ENCODE assay signal across 11 mouse cellular contexts in the genomic region with DNA sequence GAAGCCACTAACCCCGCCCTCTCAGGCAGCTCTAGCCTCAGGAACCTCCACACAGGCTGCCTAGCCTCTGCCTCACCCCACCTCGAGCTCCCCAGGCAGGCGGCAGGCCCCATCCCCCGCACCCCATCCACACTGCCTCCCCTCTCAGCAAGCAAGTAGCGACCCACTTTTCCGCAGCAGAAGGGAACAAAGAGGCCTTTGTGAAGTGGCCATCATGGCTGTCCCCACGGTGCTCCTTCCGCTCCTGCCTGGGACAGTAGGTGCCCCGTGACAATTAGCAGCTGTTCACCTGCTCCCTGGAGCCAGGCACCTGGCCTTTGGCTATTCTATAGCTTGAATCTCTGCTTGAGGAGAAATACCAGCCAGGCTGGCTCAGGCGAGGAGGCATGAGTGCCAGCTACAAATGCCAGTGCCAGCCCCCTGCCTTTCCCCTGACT. TPM values are rescaled to one million over a fixed set of nuclear protein-coding genes. Genes with fewer than 3 reads are reported as not detected.
DNase-seq lines count a peak whose midpoint lies in the region; ATAC-seq and TF ChIP-seq lines count a peak whose summit lies in the region.
"Had no signal": no experiment of that assay in that cellular context is flagged by ENCODE, and none has a peak within 500 bp of the region (broad histone marks: within the 10 kb centered on the region; RNA-seq: fewer than 3 reads in every experiment).

No protein-coding gene starts in this region.

- no peak overlapping the region for H3K4me3 ChIP-seq in lung, embryonic 14.5 days (ENCODE audit: low read depth, low read length)
- H3K4me3 ChIP-seq in hindbrain, embryonic 10.5 days, result no peak overlapping the region
- no peak overlapping the region for H3K4me3 ChIP-seq in midbrain, postnatal 0 days (ENCODE audit: low read depth, low read length)
- H3K4me3 ChIP-seq: liver, embryonic 12.5 days had no signal

- WGBS in lung, embryonic 14.5 days, result 16% methylated on average over 10 of the region's 10 CpGs
- 17% methylated on average over 10 of the region's 10 CpGs for WGBS in hindbrain, embryonic 10.5 days
- 18% methylated on average over 10 of the region's 10 CpGs for whole genome bisulfite sequencing in midbrain, postnatal 0 days

- no peak overlapping the region for H3K27ac ChIP-seq in lung, embryonic 14.5 days (ENCODE audit: low read depth)
- H3K27ac ChIP-seq in hindbrain, embryonic 10.5 days, result peak overlapping the region; percentile 84
- peak overlapping the region; percentile 0; the same call in 1 of the 2 replicates for H3K27ac ChIP-seq in midbrain, postnatal 0 days (ENCODE audit: low read depth, low read length)
- H3K27ac ChIP-seq: liver, embryonic 12.5 days had no signal

- TF ChIP-seq CTCF in lung, embryonic 14.5 days (IDR thresholded peaks at IDR 0.05; ENCODE audit: low read depth), result no peak
- no peak for TF ChIP-seq CTCF in midbrain, postnatal 0 days (IDR thresholded peaks at IDR 0.05)

- no peaks in the 10 kb centered on the region for H3K36me3 ChIP-seq in lung, embryonic 14.5 days (ENCODE audit: insufficient read depth)
- no peaks in the 10 kb centered on the region for H3K36me3 ChIP-seq in hindbrain, embryonic 10.5 days
- no peaks in the 10 kb centered on the region for H3K36me3 ChIP-seq in midbrain, postnatal 0 days (ENCODE audit: insufficient read depth, low read length)
- H3K36me3 ChIP-seq: liver, embryonic 12.5 days had no signal

- no peaks in the 10 kb centered on the region for H3K4me1 ChIP-seq in lung, embryonic 14.5 days (ENCODE audit: insufficient read depth)
- H3K4me1 ChIP-seq in hindbrain, embryonic 10.5 days (replicated peaks), result peaks cover 48% of the 10 kb centered on the region
- H3K4me1 ChIP-seq in midbrain, postnatal 0 days (ENCODE audit: insufficient read depth, low read length), result peaks cover 7% of the 10 kb centered on the region
- H3K4me1 ChIP-seq: liver, embryonic 12.5 days had no signal

- no peaks in the 10 kb centered on the region for H3K9me3 ChIP-seq in lung, embryonic 14.5 days (ENCODE audit: low read depth, low read length)
- H3K9me3 ChIP-seq in hindbrain, embryonic 10.5 days, result no peaks in the 10 kb centered on the region
- H3K9me3 ChIP-seq in midbrain, postnatal 0 days (ENCODE audit: low read length), result no peaks in the 10 kb centered on the region
- H3K9me3 ChIP-seq: liver, embryonic 12.5 days had no signal

- H3K27me3 ChIP-seq in lung, embryonic 14.5 days (ENCODE audit: insufficient read depth, low read length), result peaks cover 2% of the 10 kb centered on the region; the same call in 1 of the 2 replicates
- H3K27me3 ChIP-seq in hindbrain, embryonic 10.5 days (ENCODE audit: insufficient read depth, poor library complexity, severe bottlenecking), result peaks cover 29% of the 10 kb centered on the region
- H3K27me3 ChIP-seq in midbrain, postnatal 0 days (ENCODE audit: insufficient read depth, low read length), result no peaks in the 10 kb centered on the region

- peak; percentile 31 for DNase-seq in lung, embryonic 14.5 days
- DNase-seq in lung, adult 18-20 months, result no peak
- peak; percentile 67 to 70 for DNase-seq in cerebellum, postnatal 25 days
- DNase-seq in hindbrain, embryonic 10.5 days (ENCODE audit: low spot score), result no peak
- DNase-seq in midbrain, postnatal 0 days (ENCODE audit: low spot score), result peak; percentile 29
- no peak for DNase-seq in natural killer cell, adult 2 months (ENCODE audit: low spot score in 2 of 2)
- no peak for DNase-seq in thymus, postnatal 25 days
- DNase-seq in gastrocnemius, postnatal 10 days, result no peak
- DNase-seq: heart, adult 18-20 months had no signal

- H3K4me2 ChIP-seq in lung, embryonic 14.5 days, result no peak overlapping the region
- H3K4me2 ChIP-seq in midbrain, postnatal 0 days (ENCODE audit: low read depth, low read length, poor library complexity, severe bottlenecking), result no peak overlapping the region
- H3K4me2 ChIP-seq: liver, embryonic 12.5 days had no signal

- peak; percentile 41; the same call in 1 of the 2 replicates for ATAC-seq in lung, embryonic 14.5 days (ENCODE audit: insufficient read depth)
- no peak for ATAC-seq in midbrain, postnatal 0 days (ENCODE audit: low FRiP score)
- ATAC-seq: liver, embryonic 12.5 days had no signal

- H3K9ac ChIP-seq in lung, embryonic 14.5 days, result no peak overlapping the region
- 0 out of 2 replicates have a peak overlapping the region, but pooled peaks have one; percentile 39 for H3K9ac ChIP-seq in midbrain, postnatal 0 days (replicated peaks; ENCODE audit: low read length, poor library complexity, severe bottlenecking)
- H3K9ac ChIP-seq: liver, embryonic 12.5 days had no signal

RNA-seq across cellular contexts. Expression of a gene that starts 9.3 kb away (rescaled TPM):
- not detected in 2 replicates for polyA plus RNA-seq in lung, embryonic 14.5 days (2014; fragmentation: Nextera tagmentation; extraction: Ambion mirVana)
- polyA plus RNA-seq in hindbrain, embryonic 10.5 days (2016; fragmentation: Nextera tagmentation; extraction: Ambion mirVana), result 6.7 and 13.8 TPM in 2 replicates
- 115 and 145 TPM in 2 replicates for total RNA-seq in midbrain, postnatal 0 days (2014; rRNA removed)
- 146 TPM in 2 replicates for polyA plus RNA-seq in midbrain, postnatal 0 days (2015; fragmentation: Nextera tagmentation; extraction: Ambion mirVana)
- under 1 TPM; 0.12 to 0.29 TPM for total RNA-seq in gastrocnemius, postnatal 10 days (2021)
- total RNA-seq: CH12.LX had no signal

Comparison
In these comparisons a context has a peak if more than half of its experiments do, and no peak if none do; other contexts are left out.
1. DNase-seq: peak in lung, embryonic 14.5 days (single experiment), cerebellum, postnatal 25 days (2 of 2) and midbrain, postnatal 0 days (single experiment); none in lung, adult 18-20 months (0 of 2), hindbrain, embryonic 10.5 days (single experiment), natural killer cell, adult 2 months (0 of 2), thymus, postnatal 25 days (single experiment) and gastrocnemius, postnatal 10 days (single experiment).